ENCODE assay signal across 36 mouse cellular contexts in genomic region chr6:133868381-133868780, GRCm38 (mm10). TPM values are rescaled to one million over a fixed set of nuclear protein-coding genes. Genes with fewer than 3 reads are reported as not detected.
"Had no signal": no experiment of that assay in that cellular context is flagged by ENCODE, and none has a peak within 500 bp of the region (broad histone marks: within the 10 kb centered on the region; RNA-seq: fewer than 3 reads in every experiment).

No protein-coding gene starts in this region.

- H3K27me3 ChIP-seq: heart, embryonic 12.5 days; heart, embryonic 13.5 days; heart, embryonic 15.5 days; hindbrain, embryonic 12.5 days; hindbrain, embryonic 13.5 days; hindbrain, embryonic 15.5 days; intestine, embryonic 15.5 days; kidney, embryonic 15.5 days had no signal

- H3K9me3 ChIP-seq: heart, embryonic 10.5 days; heart, embryonic 12.5 days; heart, embryonic 13.5 days; heart, embryonic 15.5 days; hindbrain, embryonic 10.5 days; hindbrain, embryonic 12.5 days; hindbrain, embryonic 13.5 days; hindbrain, embryonic 15.5 days; intestine, embryonic 15.5 days; kidney, embryonic 15.5 days had no signal

- H3K4me1 ChIP-seq: heart, embryonic 10.5 days; heart, embryonic 12.5 days; heart, embryonic 13.5 days; heart, embryonic 15.5 days; hindbrain, embryonic 10.5 days; hindbrain, embryonic 12.5 days; hindbrain, embryonic 13.5 days; hindbrain, embryonic 15.5 days; intestine, embryonic 15.5 days; kidney, embryonic 15.5 days had no signal

- H3K36me3 ChIP-seq: heart, embryonic 10.5 days; heart, embryonic 12.5 days; heart, embryonic 13.5 days; heart, embryonic 15.5 days; hindbrain, embryonic 10.5 days; hindbrain, embryonic 12.5 days; hindbrain, embryonic 13.5 days; hindbrain, embryonic 15.5 days; intestine, embryonic 15.5 days; kidney, embryonic 15.5 days had no signal

- DNase-seq: heart, adult 2 months; heart, postnatal 10 days; heart, postnatal 14 days; heart, postnatal 36 days; heart, postnatal 4 days; kidney, postnatal 10 days; kidney, postnatal 14 days; kidney, postnatal 4 days; layer of hippocampus, adult 9-11 months; layer of hippocampus, postnatal 36 days had no signal

- H3K27ac ChIP-seq: heart, adult 2 months; heart, embryonic 10.5 days; heart, embryonic 13.5 days; heart, embryonic 15.5 days; hindbrain, embryonic 10.5 days; hindbrain, embryonic 12.5 days; hindbrain, embryonic 13.5 days; hindbrain, embryonic 14.5 days; hindbrain, embryonic 15.5 days; hindbrain, postnatal 0 days; intestine, embryonic 15.5 days; kidney, embryonic 15.5 days; kidney, postnatal 0 days; layer of hippocampus, adult 2 months; left cerebral cortex, adult 2 months had no signal

- ATAC-seq: hindbrain, embryonic 16.5 days; hindbrain, postnatal 0 days; inflammation-experienced regulatory T-cells, adult 6 months; intestine, embryonic 15.5 days; intestine, embryonic 16.5 days; intestine, postnatal 0 days had no signal

- H3K9ac ChIP-seq: heart, embryonic 12.5 days; heart, embryonic 13.5 days; heart, embryonic 15.5 days; hindbrain, embryonic 12.5 days; hindbrain, embryonic 13.5 days; hindbrain, embryonic 14.5 days; hindbrain, embryonic 15.5 days; intestine, embryonic 15.5 days; kidney, embryonic 15.5 days had no signal

- H3K4me2 ChIP-seq: heart, embryonic 11.5 days; heart, embryonic 12.5 days; heart, embryonic 13.5 days; heart, embryonic 15.5 days; hindbrain, embryonic 12.5 days; hindbrain, embryonic 13.5 days; hindbrain, embryonic 14.5 days; hindbrain, embryonic 15.5 days; intestine, embryonic 15.5 days; kidney, embryonic 15.5 days had no signal

- H3K4me3 ChIP-seq: heart, adult 2 months; heart, embryonic 10.5 days; heart, embryonic 12.5 days; heart, embryonic 13.5 days; heart, embryonic 15.5 days; hindbrain, embryonic 10.5 days; hindbrain, embryonic 12.5 days; hindbrain, embryonic 13.5 days; hindbrain, embryonic 15.5 days; intestine, embryonic 15.5 days; kidney, embryonic 15.5 days; layer of hippocampus, adult 2 months; left cerebral cortex, adult 2 months had no signal

RNA-seq across cellular contexts. Expression of gene Kap, which starts 14.8 kb away (rescaled TPM):
- polyA plus RNA-seq: heart, embryonic 10.5 days; heart, embryonic 11.5 days; heart, embryonic 12.5 days; heart, embryonic 13.5 days; heart, embryonic 14.5 days; heart, embryonic 15.5 days; heart, embryonic 16.5 days; heart, postnatal 0 days; hindbrain, embryonic 10.5 days; hindbrain, embryonic 11.5 days; hindbrain, embryonic 12.5 days; hindbrain, embryonic 13.5 days; hindbrain, embryonic 14.5 days; hindbrain, embryonic 15.5 days; hindbrain, embryonic 16.5 days; hindbrain, postnatal 0 days; inflammation-experienced regulatory T-cells, adult 6 months; intestine, embryonic 14.5 days; intestine, embryonic 15.5 days; intestine, embryonic 16.5 days; intestine, postnatal 0 days; large intestine, adult 2 months had no signal
